Mouse (Mus musculus): ENCODE results near the gene Lix1l.

- no peak for TF ChIP-seq ZC3H11A (IDR thresholded peaks at IDR 0.05; ENCODE audit: borderline replicate concordance, low read depth, low read length)
- no peak for TF ChIP-seq HCFC1 (IDR thresholded peaks at IDR 0.05; ENCODE audit: borderline replicate concordance, insufficient read depth, low read length)
- no peak for TF ChIP-seq ZNF384 (IDR thresholded peaks at IDR 0.05; ENCODE audit: low read depth, low read length)
Observed at GRCm38 (mm10) chr3:96675171-96675570, 74.2 kb downstream of the Lix1l start.

Data from ES-E14 (cell line).